Mouse (Mus musculus): ENCODE measurements at regions not wholly inside any gene's neighbourhood (a gene's known extent, or its start where the extent isn't known, plus 50 kb on each side); places are given as distances from the start of the nearest gene placed in this dataset.

GRCm38 (mm10) chr10:15443281-15443680 lies 725.3 kb upstream of the Gje1 start:
- no peak for TF ChIP-seq ETS1 (IDR thresholded peaks at IDR 0.05; ENCODE audit: low read depth, low read length)
- TF ChIP-seq CTCF (IDR thresholded peaks at IDR 0.05 in 2 of 3, conservative IDR thresholded peaks at IDR 0.05 in 1 of 3; ENCODE audit: control insufficient read depth in 1 of 3, insufficient read depth in 1 of 3, low read depth in 2 of 3, low read length in 3 of 3, poor library complexity in 1 of 3, severe bottlenecking in 1 of 3): no peak
- no peak for TF ChIP-seq POLR2A (IDR thresholded peaks at IDR 0.05; ENCODE audit: control insufficient read depth in 1 of 2, insufficient read depth in 1 of 2, low read depth in 1 of 2, low read length in 2 of 2, poor library complexity in 1 of 2)
